Mouse (Mus musculus) cerebellum, adult 2 months (tissue): ENCODE results near the gene Cul9.

Source experiments
- CTCF ChIP-seq: fragments of 200-500 bp; IDR thresholded peaks from 2 replicates; pipeline ENCODE4 v1.5.1; 2011; ENCODE audit warnings: low read depth, mild to moderate bottlenecking, control low read depth, low read length, moderate library complexity, borderline replicate concordance; ENCODE audit not compliant: insufficient read depth
- POLR2A ChIP-seq: fragments of 200-500 bp; IDR thresholded peaks from 2 replicates; pipeline ENCODE4 v1.6.1; 2011; ENCODE audit warnings: low read length, control low read depth, borderline replicate concordance; ENCODE audit not compliant: insufficient read depth

- no peak for TF ChIP-seq CTCF
- no peak for TF ChIP-seq POLR2A
Measured at GRCm38 (mm10) chr17:46556584-46556945, 10.4 kb upstream of the Cul9 start.
